Mouse (Mus musculus) cortical plate, adult 2 months (tissue): Measurements from ENCODE around the gene Tbxas1. TPM values are rescaled to one million over a fixed set of nuclear protein-coding genes. Genes with fewer than 3 reads are reported as not detected.

Source experiments
- H3K27ac ChIP-seq: fragments of 200-500 bp; 2 replicates; pipeline ENCODE4 v1.5.1; 2012; ENCODE audit warnings: low read length, control low read depth, inconsistent platforms; ENCODE audit not compliant: insufficient read depth
- H3K4me1 ChIP-seq: fragments of 200-500 bp; 2 replicates; pipeline ENCODE4 v1.6.1; 2011; ENCODE audit warnings: low read length; ENCODE audit not compliant: control insufficient read depth, insufficient read depth
- H3K4me3 ChIP-seq: fragments of 200-500 bp; 2 replicates; pipeline ENCODE4 v1.5.1; 2011; ENCODE audit warnings: mild to moderate bottlenecking, low read length, control low read depth; ENCODE audit not compliant: insufficient read depth
- CTCF ChIP-seq: fragments of 200-500 bp; IDR thresholded peaks from 2 replicates; pipeline ENCODE4 v1.5.1; 2011; ENCODE audit warnings: mild to moderate bottlenecking, control low read depth, low read length; ENCODE audit not compliant: insufficient read depth; ENCODE audit errors: extremely low read depth
- POLR2A ChIP-seq: fragments of 200-500 bp; IDR thresholded peaks from 2 replicates; pipeline ENCODE4 v1.6.1; 2011; ENCODE audit warnings: mild to moderate bottlenecking, low read length, control low read depth; ENCODE audit not compliant: insufficient read depth; ENCODE audit errors: extremely low read depth
- polyA plus RNA-seq: library from polyadenylated mRNA; depleted of rRNA; stranded (reverse); fragments of >200 nt; gene quantifications from 2 replicates; pipeline ENCODE4 v1.2.3, GENCODE M21; 2012

Tbxas1 gene
- polyA plus RNA-seq, 1 experiment: 2.7 TPM

DNA sequence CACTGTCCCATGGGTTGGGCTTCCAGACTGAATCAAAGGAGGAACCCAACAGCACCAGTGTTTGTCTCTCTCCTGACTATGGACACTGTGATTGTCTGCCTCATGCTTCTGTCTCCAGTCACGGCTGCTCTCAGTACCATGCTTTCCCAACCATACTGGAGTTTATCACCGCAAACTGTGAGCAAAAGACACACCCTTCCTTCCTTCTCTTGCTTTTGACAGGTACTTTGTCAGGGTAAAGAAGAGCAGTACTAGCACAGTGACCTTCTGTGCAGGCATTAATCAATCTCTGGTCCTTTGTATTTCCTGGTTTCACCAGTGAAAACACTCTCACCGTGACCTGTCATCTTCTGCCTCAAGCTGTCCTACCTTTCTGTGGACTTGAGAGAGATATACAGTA, 26.4 kb downstream of the Tbxas1 start:
- TF ChIP-seq POLR2A (no peak), CTCF (no peak)
- no peak overlapping the region for H3K27ac ChIP-seq
- H3K4me3 ChIP-seq: no peak overlapping the region
- no peaks in the 10 kb centered on the region for H3K4me1 ChIP-seq

- Histone ChIP-seq H3K4me3 (no peak overlapping the region), H3K27ac (no peak overlapping the region), H3K4me1 (no peaks in the 10 kb centered on the region)
- TF ChIP-seq CTCF (no peak), POLR2A (no peak)
Observed at GRCm38 (mm10) chr6:38902820-38903439, 27.7 kb downstream of the Tbxas1 start.

DNA sequence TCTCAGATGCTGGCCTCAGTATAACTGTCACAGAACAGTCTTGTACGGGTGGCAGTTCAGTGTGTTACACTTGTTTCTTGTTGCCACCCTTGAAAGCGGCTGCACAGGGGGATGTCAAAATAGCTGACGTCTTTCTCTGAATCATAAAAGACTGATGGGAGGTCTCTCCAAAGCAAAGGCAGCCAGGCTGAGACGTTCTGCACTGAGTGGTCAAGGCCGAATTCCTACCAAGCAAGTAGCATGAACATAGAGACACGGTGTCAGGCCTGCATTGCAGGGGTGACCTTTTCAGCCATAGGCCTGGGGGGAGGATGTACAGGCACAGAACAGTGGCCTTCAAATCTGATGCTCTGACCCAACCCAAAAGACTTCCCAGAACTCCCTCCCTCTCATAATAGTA, 30.8 kb downstream of the Tbxas1 start:
- H3K27ac ChIP-seq: no peak overlapping the region
- no peak for TF ChIP-seq CTCF
- no peaks in the 10 kb centered on the region for H3K4me1 ChIP-seq
- no peak overlapping the region for H3K4me3 ChIP-seq

GRCm38 (mm10) chr6:38908401-38908800, 33.2 kb downstream of the Tbxas1 start:
- TF ChIP-seq CTCF: no peak
- Histone ChIP-seq H3K4me3 (no peak overlapping the region), H3K27ac (no peak overlapping the region), H3K4me1 (no peaks in the 10 kb centered on the region)

DNA sequence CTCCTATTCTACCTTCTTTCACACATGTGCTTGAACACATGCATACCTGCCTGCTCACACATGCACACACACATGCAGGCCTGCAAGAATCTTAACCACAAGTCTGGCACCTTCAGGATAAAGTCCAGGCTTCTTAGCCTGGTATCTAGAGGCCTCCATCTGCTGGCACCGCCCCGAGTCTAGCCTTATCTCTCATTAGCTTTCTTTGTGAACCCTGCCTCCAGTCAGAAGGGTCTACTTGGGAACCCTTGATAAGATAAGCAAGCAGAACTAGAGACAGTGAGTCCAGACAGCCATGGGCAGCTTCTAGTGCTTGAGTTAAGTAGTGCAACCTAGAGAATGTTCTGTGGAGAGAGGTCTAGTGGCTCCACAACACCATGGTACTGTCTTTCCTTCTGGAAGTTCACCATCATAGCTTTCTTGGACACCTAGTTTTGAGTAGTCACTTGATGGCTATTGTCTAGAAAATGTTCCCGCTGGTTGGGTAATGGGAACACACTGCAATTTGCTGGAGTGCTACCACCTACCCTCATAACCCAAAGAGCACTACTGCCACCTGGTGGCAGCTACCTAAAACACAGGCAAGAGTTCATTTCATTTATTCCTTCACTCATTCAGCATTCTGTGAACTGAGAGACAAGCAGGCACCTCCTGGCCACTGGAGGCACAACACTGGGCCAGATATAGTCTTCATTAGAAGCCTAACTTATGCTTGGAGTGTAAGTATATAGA, 35.8 kb downstream of the Tbxas1 start:
- no peak overlapping the region for H3K27ac ChIP-seq
- peaks cover 3% of the 10 kb centered on the region; the same call in 1 of the 2 replicates for H3K4me1 ChIP-seq
- no peak overlapping the region for H3K4me3 ChIP-seq
- TF ChIP-seq CTCF: peak; percentile 85
- no peak for TF ChIP-seq POLR2A

GRCm38 (mm10) chr6:38912121-38912660, 37.0 kb downstream of the Tbxas1 start:
- Histone ChIP-seq H3K4me3 (no peak overlapping the region), H3K27ac (no peak overlapping the region), H3K4me1 (peaks cover 3% of the 10 kb centered on the region; the same call in 1 of the 2 replicates)
- TF ChIP-seq CTCF: no peak
- TF ChIP-seq POLR2A: no peak

- peaks cover 3% of the 10 kb centered on the region; the same call in 1 of the 2 replicates for H3K4me1 ChIP-seq
- H3K27ac ChIP-seq: no peak overlapping the region
Observed at GRCm38 (mm10) chr6:38912845-38913244, 37.6 kb downstream of the Tbxas1 start.

GRCm38 (mm10) chr6:38913386-38914042, 38.3 kb downstream of the Tbxas1 start:
- TF ChIP-seq POLR2A (no peak), CTCF (no peak)
- Histone ChIP-seq H3K4me3 (no peak overlapping the region), H3K27ac (no peak overlapping the region), H3K4me1 (peaks cover 3% of the 10 kb centered on the region; the same call in 1 of the 2 replicates)

More at GRCm38 (mm10) chr6:38912845-38913244, 37.6 kb downstream of the Tbxas1 start:
- H3K4me3 ChIP-seq: no peak overlapping the region
- no peak for TF ChIP-seq POLR2A
- TF ChIP-seq CTCF: no peak

DNA sequence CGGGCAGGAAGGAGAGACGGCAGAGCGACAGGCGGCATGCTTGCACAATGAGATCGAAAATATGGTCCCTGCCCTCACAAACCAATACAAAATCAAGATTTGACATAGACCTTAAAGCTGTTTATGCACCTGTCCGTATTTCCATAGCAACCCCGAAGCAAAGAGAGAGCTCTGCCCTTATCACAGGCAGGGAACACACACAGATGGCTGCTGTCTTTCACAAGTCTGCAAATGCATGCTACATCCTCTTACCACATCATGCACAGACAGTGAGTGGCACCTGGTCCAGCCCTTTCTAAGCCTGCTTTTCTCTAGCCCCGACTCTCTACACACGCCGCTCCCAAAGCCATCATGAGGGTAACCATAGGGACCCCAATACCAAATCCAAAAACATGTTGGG, 39.0 kb downstream of the Tbxas1 start:
- H3K27ac ChIP-seq: no peak overlapping the region
- no peak overlapping the region for H3K4me3 ChIP-seq

DNA sequence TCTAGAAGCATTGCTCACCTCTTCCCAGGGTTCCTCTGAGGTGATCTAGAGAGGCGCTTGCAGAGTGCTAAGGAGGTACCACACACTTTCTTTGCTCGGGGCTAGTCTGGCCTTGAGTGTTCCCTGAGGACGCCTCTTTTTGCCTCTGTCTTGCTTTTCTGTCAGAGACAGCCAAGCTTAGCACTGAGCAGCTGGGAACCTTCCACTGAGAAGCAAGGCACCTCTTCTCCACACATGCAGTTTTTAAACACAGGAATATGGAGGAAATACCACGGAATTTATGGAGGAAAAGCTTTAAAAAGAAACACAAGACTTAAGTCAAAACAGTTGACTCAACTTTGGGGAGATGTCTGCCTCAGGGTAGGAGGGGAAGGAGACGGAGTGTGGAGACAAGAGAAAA, 40.6 kb downstream of the Tbxas1 start:
- no peak overlapping the region for H3K27ac ChIP-seq
- TF ChIP-seq POLR2A (no peak), CTCF (no peak)
- no peak overlapping the region for H3K4me3 ChIP-seq
- peaks cover 3% of the 10 kb centered on the region; the same call in 1 of the 2 replicates for H3K4me1 ChIP-seq

More for the DNA sequence above, 39.0 kb downstream of the Tbxas1 start:
- no peak for TF ChIP-seq CTCF
- TF ChIP-seq POLR2A: no peak
- H3K4me1 ChIP-seq: peaks cover 3% of the 10 kb centered on the region; the same call in 1 of the 2 replicates

DNA sequence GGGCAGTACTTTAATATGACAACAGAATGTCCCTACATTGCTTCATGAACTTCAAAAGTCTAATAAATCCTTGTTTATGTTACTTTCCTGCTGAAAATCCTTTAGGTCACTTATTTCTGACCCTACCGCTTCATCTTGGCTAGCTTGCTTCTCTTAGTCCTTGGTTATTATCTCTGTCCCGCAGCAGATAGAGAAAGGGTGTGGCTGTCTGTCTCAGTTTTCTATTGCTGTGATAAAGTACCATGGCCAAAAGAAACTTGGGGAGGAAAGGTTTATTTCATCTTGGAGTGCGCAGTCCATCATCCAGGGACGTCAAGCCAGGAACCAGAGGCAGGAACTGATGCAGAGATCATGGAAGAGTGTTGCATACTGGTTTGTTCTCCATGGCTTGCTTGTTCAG, 41.4 kb downstream of the Tbxas1 start:
- Histone ChIP-seq H3K4me3 (no peak overlapping the region), H3K27ac (no peak overlapping the region), H3K4me1 (peaks cover 3% of the 10 kb centered on the region; the same call in 1 of the 2 replicates)
- no peak for TF ChIP-seq POLR2A
- TF ChIP-seq CTCF: no peak
